In the genomic region with DNA sequence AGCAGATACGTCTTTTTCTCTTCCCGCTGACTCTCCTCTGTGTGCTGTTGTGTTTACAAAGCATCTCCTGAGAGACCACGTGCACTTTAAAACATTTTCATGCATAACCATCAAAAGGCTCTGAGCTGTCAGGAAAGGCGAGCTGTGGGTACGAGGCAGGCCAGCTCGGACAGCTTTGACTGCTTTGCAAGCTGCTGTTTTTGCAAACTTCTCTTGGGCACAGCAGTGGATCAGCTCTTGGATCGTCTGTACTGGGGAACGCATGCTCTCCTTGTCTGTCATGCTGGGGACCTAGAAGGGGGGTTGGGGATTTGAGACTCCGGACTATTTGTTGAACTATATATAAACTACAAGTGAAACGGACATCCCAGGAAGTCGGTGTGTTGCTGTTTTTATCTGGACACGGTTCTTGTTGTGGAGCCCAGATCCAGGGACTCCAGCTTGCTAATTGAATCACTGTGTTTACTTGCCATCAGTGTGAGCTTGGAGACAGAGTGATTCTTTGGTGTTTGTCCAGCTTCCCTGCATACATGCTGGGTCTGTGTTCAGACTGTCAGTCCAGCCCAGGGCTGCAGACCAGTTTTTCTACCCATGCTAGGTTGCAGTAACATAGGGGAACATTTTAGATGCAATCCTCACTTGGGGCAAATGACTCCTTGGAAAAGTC, we compare ENCODE assay signal across 10 mouse cellular contexts. TPM values are rescaled to one million over a fixed set of nuclear protein-coding genes. Genes with fewer than 3 reads are reported as not detected.
A peak's percentile ranks its signal among the peaks of the same experiment; 100 is the strongest.
DNase-seq lines count a peak whose midpoint lies in the region.
"Had no signal": no experiment of that assay in that cellular context is flagged by ENCODE, and none has a peak within 500 bp of the region (broad histone marks: within the 10 kb centered on the region; RNA-seq: fewer than 3 reads in every experiment).

No protein-coding gene starts in this region.

- peak; percentile 4 for DNase-seq in embryo, embryonic 10 days (ENCODE audit: low spot score)
- no peak for DNase-seq in embryo, embryonic 11 days
- peak; percentile 44 to 47 for DNase-seq in layer of hippocampus, postnatal 10 days (ENCODE audit: low spot score in 2 of 2)
- no peak for DNase-seq in layer of hippocampus, adult 9-11 months
- DNase-seq in thymus, postnatal 0 days (ENCODE audit: low spot score), result peak; percentile 35
- no peak for DNase-seq in thymus, adult 18-20 months
- DNase-seq in adipocyte (ENCODE audit: low spot score), result no peak
- no peak for DNase-seq in cerebellum, adult 11-12 months
- DNase-seq: right cerebral cortex, postnatal 14 days had no signal

RNA-seq across cellular contexts. Expression of gene Ramp1, which starts 2.3 kb away (rescaled TPM):
- total RNA-seq in layer of hippocampus, postnatal 10 days (2021), result 10 to 100 TPM; 37.4 to 43.2 TPM
- polyA plus RNA-seq in thymus, postnatal 0 days (2015; fragmentation: Nextera tagmentation; extraction: Ambion mirVana), result 156 and 158 TPM in 2 replicates

RNA-seq across cellular contexts. Expression of gene Rbm44, which starts 37.0 kb away (rescaled TPM):
- total RNA-seq in layer of hippocampus, postnatal 10 days (2021), result not detected
- 1.4 and 2.1 TPM in 2 replicates for polyA plus RNA-seq in thymus, postnatal 0 days (2015; fragmentation: Nextera tagmentation; extraction: Ambion mirVana)
- polyA plus RNA-seq: myocyte had no signal

Comparison
In these comparisons a context has a peak if more than half of its experiments do, and no peak if none do; other contexts are left out.
1. DNase-seq: peak in embryo, embryonic 10 days (single experiment), layer of hippocampus, postnatal 10 days (2 of 2) and thymus, postnatal 0 days (single experiment); none in embryo, embryonic 11 days (single experiment), layer of hippocampus, adult 9-11 months (single experiment), thymus, adult 18-20 months (0 of 2), adipocyte (single experiment) and cerebellum, adult 11-12 months (single experiment).